Mouse (Mus musculus): Measurements from ENCODE around the gene Ppp1r13l. TPM values are rescaled to one million over a fixed set of nuclear protein-coding genes. Genes with fewer than 3 reads are reported as not detected.

Ppp1r13l gene
- 1 to 10 TPM; 2.4 to 2.6 TPM for total RNA-seq (2021)
- long read RNA-seq, experiment 1, partial matches to known transcripts = 2 of 2 reads
- long read RNA-seq, experiment 1, other reads (novel, unspliced or antisense) = 0 of 2 reads
- long read RNA-seq, experiment 2, partial matches to known transcripts = 3 of 4 reads
- long read RNA-seq, experiment 2, other reads (novel, unspliced or antisense) = 1 of 4 reads

DNA sequence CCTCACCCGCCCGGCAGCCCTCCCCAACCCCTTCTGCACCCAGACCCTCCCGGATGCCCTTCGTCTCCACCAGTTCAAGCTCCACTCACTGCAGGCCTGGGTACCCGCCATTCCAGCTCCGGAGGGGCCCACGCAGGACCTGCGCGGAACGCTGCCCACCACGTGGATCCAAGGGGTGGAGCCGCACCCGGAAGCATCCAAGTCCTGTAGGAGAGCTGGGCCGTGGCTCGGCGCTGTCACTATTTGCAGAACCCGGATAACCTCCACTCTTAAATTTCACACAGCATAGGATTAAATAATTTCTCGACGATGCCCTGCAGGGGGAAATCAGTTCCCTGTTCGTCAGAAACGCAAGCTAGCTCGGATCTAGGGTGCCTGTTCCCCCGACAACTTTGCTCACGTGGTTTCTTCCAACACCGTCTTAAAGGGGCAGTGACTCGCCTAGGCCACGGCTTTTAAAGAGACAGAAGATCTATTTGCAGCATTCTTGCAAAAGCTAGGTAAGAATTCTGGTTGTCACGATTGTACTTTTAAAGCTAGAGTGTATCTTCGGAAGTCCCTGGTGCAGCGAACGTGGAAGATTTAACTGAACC is at the start of gene Ppp1r13l, which contains the start of gene Cd3eap:
TSS of gene Ppp1r13l (plus strand) at position 451 of the 593 bp plus-strand sequence.
TSS of gene Cd3eap (minus strand) at position 185 of the 593 bp plus-strand sequence.
- intact Hi-C loops (cut with DNase I) = no loop called here
- DNase-seq = peak; percentile 83 to 87

DNA sequence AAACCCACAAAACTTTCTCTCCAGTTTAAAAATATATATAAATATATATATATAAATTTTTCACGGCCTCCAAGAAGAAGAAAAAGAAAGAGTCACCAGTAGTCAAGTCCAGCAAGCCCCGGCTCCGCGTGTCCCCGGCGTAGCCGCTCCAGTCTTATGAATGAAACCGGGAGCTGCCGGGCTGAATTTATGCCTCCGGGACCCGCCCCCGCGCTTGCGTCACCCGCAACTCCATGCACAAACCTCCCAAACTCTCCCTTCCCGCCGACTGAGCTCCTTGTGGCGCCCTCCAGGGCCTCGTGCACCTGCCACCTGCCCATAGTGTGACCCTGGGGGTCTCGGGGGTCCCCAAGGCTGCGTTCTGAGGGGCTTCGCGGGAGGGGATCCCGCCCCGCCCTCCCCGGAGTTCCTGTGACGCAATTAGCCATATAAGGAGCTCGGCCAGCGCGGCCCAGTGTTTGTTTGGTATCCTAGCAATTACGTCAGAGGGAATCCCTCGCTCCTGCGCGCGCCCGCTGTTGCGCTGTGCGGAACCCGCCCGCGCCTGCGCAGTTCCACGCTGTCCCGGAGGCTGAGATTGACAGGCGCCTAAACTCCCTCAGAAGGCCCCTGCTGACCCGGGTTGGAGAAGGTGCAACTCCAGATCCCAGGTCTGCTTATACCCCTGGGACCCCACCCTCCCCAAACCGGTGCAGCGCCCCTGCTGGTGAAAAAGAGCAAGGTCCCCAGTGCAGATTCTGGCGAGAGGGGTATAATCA is 49.5 kb upstream of the Ppp1r13l start, which contains the start of gene Fosb:
TSS of gene Fosb (minus strand) at position 168 of the 758 bp plus-strand sequence.
- intact Hi-C loops (cut with DNase I) = no loop called here

DNA sequence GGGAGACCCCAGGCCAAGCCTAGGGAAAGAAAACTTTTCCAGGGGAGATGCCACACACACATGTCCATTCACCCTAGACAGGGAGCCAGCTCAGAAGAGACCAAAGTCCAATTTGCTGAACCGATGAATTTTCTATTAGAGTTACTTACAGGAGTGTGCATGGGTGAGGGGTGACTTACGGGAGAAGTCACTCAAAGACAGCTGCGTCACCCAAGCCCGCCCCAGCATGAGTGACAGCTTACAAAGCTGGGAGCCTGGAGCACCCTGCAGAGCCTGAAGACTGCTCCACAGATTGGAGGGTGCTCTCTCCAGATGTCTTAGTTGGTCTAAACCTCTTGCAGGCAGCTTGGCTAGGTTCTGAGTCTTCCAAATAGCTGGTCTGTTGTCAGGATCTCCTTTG is 47.6 kb upstream of the Ppp1r13l start:
- intact Hi-C loops (cut with DNase I) = no loop called here
- DNase-seq = no peak

More for the DNA sequence above, 49.5 kb upstream of the Ppp1r13l start, which contains the start of gene Fosb:
- peak; percentile 93 to 96 for DNase-seq

DNA sequence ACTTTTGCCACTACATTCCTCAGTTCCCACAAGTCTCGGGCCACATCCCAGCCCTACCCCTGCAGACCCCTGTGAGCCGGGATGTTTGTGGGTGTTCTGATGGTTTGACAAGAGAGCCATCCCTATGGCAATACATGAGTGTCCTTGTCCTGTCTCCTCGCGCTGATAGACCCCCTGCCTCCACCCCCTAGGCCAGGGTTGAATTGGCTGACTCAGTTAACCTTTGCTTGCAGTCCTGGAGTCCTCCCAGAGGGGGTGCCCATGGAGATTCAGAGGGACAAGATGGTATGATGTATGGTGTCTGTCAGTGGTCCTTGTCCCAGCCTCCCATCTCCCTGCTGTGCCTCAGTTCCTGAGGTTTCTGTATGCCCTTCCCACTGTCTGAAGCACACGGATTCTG is 45.5 kb upstream of the Ppp1r13l start:
- intact Hi-C loops (cut with DNase I) = no loop called here

DNA sequence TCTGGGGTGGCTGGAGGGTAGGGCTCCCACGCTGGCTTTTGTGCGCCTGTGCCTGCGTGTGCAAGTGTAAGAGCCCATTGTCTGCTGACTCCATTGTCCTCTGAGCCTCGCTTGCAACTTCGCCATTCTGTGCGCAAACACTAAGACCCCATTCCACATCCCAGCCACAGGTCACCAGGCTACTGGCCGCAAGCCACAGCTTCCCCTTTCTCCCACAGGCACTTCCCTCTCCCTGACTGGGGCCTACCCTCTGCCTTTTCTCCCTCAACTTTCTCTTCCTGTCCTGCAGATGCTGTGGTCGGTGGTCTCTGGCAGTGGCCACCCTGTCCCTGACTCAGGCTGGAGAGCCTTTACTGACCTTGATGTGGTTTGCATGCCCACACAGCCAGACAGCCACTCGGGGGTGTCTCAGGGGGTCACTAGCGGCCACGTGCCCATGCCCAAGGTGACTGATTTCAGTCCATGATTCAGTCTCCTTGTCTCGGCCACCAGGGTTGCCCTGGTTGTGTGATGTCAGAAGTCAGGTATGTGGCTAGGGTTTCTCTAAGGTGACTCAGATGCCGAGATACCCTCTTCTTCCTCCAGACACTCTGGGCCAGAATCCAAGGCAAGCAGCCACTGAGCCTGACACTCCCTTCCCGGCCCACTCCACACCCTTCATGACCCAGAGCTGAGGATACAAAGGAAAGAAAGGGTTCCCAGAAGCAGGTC is 42.9 kb upstream of the Ppp1r13l start:
- intact Hi-C loops (cut with DNase I) = no loop called here
- no peak for DNase-seq

More for the DNA sequence above, 45.5 kb upstream of the Ppp1r13l start:
- no peak for DNase-seq

DNA sequence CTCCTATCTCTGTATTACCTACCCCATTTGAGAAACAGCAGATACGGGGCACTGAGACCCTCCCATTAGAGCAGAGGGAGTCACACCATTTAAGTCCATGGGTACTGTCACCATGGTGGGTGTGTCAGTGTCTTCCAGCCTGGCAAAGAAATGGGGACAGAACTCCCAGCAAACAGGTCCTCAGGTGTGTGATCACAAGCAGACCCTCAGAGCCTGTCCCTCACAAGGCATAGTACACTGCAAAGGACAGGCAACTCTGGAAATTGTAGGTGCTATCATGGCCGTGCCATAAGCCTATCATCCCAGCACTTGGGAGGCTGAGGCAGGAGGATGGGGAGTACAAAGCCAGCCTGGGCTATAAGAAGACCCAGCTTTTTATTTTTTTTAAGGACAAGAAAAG is 41.3 kb upstream of the Ppp1r13l start:
- DNase-seq = no peak
- intact Hi-C loops (cut with DNase I) = no loop called here

DNA sequence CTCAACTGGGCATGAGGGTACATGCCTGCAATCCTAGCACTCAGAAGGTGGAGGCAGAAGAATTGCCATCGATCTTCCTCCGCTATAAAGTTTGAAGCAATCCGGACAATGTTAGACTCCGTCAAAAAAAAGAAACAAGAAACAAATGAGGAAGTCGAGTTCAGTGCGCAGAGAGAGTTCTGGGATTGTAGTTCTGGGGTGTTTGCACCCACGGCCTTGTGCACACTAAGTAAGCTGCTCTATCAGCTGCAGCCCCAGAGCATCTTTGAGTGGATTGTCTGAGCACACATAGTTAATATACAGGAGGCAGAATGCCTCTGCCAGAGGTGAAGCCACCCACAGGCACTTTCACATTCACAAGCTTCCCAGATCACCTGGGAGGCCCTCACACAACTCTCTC is 40.9 kb upstream of the Ppp1r13l start:
- DNase-seq = no peak
- intact Hi-C loops (cut with DNase I) = no loop called here

DNA sequence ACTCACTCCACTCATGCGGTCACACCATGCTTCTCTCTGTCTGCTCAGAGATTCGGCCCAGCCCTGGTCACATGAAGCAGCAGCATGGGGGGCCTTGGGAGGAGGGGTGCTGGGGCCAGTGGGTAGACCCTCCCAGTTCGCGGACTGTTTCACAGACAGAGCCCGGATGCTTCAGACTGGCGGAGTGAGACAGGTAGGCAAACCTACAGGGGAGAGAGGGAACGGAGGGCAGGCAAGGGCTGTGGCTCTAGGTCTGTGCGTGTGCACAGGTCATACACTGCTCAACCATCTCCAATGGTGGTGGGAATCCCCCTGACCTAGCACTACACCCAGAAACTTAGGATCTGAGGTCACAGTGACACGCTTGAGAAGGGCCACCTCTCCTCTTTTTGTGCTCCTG is 40.1 kb upstream of the Ppp1r13l start:
- intact Hi-C loops (cut with DNase I) = no loop called here
- DNase-seq = no peak

DNA sequence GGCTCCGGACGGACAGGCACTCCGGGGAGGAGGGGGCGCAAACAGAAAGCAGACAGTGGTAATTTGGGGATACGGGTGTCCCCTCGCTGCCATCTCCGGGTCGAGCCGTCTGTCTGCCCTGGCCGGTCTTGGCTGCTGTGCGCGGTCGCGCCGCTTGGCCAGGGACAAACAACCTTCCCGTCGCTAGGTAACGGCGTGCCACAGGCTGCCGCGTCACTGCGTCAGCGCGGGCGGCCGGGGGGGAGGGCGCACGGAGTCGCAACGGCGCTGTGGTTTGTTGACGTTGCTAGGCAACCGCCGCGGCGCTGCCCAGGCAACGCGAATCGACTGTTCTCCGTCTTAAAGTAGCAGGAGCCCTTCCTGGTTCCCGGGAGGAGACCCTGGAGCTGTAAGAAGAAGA is 39.6 kb upstream of the Ppp1r13l start:
- peak; percentile 90 to 96 for DNase-seq
- intact Hi-C loops (cut with DNase I) = no loop called here

DNA sequence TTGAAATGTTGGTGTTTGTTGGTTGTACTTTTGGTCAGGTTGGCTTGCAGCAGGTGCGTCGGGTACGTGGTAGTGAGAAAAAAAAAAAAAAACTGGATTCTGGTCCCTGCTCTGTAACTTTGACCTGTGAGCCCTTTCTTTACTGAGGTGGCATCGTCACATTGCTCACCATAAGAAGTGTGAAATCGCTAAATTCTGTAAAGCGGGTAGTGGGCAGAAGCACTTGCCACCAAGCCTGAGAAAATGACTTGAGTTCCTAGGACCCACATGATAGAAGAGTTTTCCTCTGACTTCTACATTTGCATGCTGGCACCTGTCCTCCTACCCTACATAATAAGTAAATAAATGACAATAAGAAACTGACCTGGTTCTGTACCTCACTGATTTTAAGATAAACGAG is 38.9 kb upstream of the Ppp1r13l start:
- DNase-seq = no peak
- intact Hi-C loops (cut with DNase I) = no loop called here

DNA sequence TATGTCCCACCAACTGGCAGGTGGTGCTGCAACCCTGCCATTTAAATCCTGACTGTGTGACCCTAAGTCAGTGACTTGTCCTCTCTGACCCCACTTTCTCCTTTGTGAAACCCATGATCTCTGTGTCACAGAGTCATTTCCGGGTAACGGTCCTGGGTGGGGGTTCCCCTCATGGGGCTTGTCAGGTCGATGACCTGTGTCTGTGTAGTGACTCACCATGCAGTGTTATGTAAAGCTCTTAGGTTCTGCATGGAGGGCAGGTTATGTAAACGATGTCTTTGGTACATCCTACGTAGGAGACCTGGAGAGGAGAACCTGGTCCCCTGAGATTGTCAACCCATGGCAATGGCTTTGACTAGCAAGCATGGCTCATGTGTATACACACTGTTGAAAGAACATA is 38.1 kb upstream of the Ppp1r13l start:
- intact Hi-C loops (cut with DNase I) = no loop called here
- DNase-seq = no peak

DNA sequence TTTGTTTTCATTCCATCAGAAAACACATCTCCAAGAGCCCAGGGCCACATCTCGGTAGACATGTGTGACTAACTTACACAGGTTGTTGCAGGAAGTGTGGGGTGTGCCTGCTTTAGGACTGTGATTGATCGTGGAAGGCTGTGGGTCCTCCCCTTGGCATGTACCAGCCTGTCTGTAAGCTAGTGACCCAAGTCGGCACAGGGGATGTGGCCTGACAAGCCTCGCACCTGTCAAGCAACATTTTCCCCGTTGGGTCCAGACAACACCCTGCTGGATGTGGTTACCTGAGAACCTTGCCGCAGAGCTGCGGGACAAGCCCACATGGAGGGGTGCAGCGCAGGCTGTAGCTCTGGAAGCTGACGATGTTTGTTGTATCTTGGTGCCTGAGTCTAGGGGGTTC is 37.1 kb upstream of the Ppp1r13l start:
- no peak for DNase-seq
- intact Hi-C loops (cut with DNase I) = no loop called here

DNA sequence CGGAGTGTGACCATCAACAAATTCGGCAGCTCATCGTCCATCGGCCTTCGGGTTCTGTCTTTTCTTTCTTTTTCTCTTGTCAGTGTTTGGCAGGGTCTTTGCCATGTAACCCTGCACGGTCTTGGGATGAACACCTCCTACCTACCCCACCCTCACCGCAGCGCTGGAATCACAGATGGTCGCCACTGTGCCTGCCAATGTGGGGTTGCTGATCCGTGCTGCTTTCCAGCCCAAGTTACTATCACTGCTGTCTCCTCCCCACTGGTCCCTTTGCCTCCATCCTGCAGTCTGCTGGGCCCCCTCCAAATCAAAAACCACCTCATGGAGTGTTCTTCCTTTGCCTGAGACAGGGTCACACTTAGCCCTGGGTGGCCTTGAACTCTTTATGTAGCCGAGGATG is 35.3 kb upstream of the Ppp1r13l start:
- no peak for DNase-seq
- intact Hi-C loops (cut with DNase I) = no loop called here

DNA sequence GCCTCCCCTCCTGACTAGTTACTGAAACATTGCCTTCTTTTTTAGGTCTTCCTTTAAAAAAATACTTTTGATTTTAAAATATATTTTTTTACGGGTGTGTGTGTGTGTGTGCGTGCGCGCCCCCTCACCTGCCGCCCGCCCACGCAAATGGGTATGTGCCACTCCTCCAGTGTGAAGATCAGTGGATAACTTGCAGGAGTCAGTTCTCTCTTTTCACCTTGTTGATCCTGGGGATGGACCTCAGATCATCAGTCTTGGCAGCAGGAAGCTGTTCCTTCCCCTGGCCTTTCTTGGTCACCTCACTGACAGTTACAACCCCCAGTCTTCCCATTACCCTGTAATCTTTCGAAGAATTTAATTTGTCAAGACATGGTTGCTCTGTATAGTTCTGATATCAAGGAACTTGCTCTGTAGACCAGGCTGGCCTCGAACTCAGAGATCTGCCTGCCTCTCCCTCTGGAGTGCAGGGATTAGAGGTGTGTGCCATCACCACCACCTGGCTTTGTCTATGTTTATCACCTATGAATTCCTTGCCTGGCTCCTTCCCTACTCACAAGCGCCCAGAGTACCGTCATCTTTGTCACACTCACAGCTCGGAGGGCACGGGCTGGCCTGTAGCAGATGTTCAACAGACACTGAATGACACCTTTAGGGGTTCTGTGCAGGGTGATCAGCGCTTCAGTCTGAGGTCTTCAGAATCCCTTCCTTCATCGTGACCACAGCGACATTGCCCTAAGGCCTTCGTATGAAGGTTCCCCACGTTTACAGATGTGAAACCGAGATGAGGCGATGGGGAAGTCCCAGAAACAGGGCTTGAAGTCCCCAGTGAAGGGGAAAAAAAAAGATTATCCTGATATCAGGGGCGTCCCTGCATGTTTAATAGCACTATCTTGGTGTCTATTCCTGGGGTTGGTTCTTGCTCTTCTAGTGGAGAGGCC is 34.0 kb upstream of the Ppp1r13l start:
- intact Hi-C loops (cut with DNase I) = no loop called here
- DNase-seq = no peak

DNA sequence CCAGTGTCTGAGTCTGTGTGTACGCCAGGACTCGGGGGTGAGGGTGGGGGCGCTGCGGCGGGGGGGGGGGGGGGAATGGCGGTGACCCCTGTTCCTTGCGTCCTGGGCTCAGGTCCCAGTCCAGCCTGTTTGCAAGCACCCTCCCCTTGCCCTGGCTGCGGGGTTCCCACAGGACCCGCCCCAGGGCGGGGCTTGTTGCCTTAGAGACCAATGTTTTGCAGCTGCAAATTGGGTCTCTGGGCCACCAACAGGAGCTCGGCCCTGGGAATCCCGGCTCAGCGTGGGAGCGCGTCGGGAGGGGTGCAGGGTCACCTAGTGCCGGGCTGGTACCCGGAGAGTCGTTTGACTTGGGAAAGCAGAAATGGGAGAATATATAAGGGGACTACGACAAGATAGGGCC is 33.2 kb upstream of the Ppp1r13l start:
- DNase-seq = peak; percentile 85 to 87
- intact Hi-C loops (cut with DNase I) = no loop called here

DNA sequence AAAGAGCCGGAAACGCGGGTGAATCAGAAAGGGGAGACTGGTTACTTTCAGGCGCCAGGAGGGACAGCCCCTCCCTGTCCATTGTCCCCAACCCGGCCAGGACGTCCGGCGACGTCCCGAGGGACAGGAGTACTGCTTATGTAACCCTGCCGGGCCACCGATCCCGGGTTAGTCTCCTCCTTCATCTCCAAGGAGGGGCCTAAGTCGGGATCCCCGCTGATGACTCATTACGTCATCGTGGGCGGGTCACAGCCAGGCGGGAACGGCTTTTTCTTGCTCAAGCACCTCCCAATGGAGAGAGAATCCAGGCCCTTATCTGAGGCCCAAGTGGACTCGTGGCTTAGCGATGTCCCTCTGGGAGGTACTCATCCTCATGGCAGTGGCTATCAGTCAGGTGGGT is 32.4 kb upstream of the Ppp1r13l start:
- intact Hi-C loops (cut with DNase I) = no loop called here
- DNase-seq = peak; percentile 82 to 90

DNA sequence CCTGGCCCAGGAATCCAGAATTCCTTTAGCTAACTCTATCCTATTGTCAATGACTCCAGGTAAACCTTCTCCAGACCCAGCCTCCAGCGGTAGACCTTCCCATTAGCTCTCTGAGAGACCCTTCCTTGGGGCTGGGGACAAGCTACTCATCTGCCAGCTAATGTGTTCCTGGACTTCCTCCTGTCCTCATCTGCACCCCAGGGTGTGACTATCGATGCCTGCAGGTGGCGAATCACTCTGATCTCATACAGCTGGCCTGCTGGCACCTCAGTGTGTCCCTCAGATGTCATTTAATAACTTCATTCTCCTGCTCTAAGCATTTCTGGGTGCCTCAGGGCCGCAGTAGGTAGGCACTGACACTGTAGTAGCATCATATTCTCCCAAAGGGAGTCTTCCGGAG is 31.8 kb upstream of the Ppp1r13l start:
- peak in 1 of 2 experiments; percentile 3 for DNase-seq
- intact Hi-C loops (cut with DNase I) = no loop called here

DNA sequence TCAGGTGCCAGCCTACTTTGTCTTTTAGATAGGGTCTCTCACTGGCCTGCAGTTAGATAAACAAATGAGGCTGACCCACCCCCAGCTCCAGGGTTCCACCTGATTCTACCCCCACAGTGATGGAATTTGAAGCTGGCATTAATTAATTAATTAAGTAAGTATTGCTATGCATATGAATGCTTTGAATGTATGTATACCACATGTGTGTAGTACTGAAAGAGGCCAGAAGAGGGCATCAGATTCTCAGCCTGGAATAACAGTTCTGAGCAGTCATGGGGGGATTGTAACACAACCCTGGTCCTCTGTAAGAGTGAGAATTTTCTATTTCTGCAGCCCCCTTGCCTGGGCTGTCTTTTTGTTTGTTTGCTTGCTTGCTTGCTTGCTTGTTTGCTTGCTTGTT is 31.1 kb upstream of the Ppp1r13l start:
- intact Hi-C loops (cut with DNase I) = no loop called here

DNA sequence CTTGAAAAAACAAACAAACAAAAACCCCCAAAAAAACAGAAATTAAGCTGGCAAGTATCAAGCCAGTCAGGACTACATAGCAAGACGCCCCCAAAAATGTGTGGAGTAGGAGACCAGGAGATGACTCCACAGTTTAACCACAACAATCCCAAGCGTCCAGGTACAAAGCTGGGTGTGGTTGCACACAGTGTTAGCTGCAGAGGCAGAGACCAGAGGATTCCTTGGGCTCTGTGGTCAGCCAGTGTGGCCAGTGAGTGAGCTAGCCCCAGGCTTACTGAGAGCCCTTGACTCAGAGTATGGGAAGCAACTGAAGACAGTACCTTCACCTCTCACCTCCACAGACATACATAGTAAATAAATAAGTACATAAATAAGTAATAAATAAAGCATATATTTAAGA is 27.6 kb upstream of the Ppp1r13l start:
- no peak for DNase-seq
- intact Hi-C loops (cut with DNase I) = no loop called here

More for the DNA sequence above, 31.1 kb upstream of the Ppp1r13l start:
- no peak for DNase-seq

All from gastrocnemius, postnatal 36 days (tissue).